Mouse (Mus musculus): ENCODE measurements at regions not wholly inside any gene's neighbourhood (a gene's known extent, or its start where the extent isn't known, plus 50 kb on each side); places are given as distances from the start of the nearest gene placed in this dataset.

DNA sequence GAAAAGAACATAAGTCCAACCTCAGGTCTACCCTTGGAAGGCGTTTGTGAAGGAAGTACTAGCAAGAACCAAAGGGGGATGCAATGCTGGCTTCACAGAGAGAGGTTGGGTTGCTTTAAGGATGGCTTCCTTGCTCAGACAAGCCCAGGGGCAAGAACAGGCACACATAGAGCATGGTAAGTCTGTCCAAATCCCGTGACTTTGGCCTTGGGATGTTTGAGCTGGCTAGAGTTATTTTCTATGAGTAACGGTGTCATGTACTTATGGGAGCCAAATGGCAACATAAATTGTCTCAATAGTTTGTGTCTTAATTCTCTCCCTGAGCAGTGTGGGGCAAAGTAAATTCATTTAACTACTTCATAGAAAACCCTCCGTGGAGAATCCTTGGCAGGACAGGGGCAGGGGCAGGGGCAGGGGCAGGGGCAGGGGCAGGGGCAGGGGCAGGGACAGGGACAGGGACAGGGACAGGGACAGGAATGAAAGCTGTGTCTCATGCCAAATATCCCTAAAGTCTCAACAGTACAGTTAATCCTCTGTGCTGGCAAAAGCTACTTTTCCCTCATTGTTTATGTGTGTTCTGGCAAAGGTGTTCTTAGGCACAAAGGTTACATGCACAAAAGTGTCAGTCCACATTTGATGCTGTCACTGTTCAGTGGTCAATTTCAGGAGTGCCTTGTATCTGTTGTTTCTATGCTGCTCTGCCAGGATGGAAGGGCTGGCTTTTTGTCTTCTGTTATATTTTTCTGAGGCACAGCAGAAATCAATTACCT, 167.7 kb downstream of the Ifng start:
- TF ChIP-seq CTCF (IDR thresholded peaks at IDR 0.05; ENCODE audit: borderline replicate concordance, insufficient read depth, low read depth, low read length), result no peak
- TF ChIP-seq POLR2A (IDR thresholded peaks at IDR 0.05; ENCODE audit: borderline replicate concordance, insufficient read depth, low read length), result no peak
